Mouse (Mus musculus): ENCODE data around the gene Kcnh7.

Gene Kcnh7

DNA sequence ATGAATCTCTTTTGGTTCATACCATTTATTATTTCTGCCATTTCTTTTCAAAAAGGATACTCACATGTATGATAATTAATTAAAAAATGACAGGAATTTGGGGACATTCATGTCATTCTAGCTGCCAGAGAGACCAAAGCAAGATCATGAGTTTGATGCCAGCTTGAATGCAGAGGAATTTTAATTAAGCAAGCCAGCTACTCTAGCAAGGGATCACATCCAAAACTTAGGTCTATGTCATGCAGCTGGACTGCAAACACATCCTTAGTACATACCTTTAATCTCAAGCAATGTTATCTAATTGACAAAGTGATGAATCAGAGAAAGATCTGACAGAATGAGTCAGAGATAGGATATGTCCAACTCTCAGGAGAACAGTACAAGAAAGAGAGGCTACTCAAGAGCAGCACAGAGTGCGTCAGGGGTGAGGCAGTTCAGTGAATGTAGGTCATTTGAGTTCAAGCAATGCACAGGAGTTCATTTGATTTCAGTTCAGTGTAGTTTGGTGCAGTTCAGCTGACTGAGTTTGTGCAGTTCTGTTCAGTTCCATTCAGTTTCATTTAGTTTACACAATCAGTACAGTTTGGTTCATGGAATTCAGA, 248.7 kb downstream of the Kcnh7 start:
- DNase-seq = no peak

DNA sequence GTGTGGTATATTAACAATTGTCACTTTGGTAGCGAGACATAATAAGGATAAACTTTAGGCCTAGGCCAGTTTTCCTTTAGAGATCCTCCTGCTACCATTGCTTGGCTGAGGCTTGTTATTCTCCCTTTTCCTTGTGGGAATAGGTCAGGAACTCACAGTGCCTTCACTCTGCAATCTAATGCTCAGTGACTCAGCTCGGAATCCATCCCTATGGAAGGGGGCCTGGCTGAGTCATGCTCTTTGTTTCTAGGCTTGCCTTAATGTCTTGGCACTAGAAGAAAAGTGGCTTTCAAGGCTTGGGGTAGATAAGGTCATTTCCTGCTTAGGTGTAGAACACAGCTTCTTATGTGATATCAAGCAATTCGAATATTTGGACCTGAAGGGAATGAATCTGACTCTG, 255.6 kb downstream of the Kcnh7 start:
- no peak for DNase-seq

DNA sequence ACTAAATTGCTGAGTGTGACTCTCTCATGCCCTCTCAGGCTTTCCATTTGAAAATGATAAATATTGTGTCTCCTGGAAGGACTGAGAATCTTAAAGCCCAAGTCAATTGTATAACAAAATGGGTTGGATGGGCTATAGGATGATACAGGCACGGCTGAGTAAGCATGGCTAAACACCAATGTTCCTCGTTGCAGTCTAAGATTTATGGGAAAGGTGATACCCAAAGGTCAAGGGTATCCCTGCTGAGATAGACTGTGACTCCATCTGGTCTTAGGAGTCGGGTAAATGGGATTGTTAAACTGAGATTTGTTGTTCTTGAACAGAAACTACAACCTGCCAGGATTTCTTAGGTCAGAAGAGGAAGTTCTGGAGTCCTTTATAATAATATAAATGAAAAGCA, 256.0 kb downstream of the Kcnh7 start:
- DNase-seq = no peak

DNA sequence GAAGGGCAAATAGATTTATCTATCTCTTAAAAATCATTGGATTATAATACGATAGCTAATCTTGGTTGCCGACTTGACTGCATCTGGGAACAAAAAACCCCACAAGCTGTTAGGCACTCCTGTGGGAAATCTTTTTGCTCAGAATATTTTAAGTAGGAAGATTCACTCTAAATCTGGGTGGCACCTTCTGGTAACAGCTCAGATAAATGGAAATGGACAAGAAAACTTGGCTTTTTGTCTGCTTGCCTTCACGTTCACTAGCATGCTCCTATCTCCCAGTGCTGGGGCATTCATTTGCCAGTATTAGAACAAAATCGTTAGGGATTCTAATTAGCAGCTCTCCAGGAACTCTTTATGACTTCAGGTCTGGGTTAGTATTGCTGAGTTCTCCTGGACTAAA, 260.3 kb downstream of the Kcnh7 start:
- no peak for DNase-seq

DNA sequence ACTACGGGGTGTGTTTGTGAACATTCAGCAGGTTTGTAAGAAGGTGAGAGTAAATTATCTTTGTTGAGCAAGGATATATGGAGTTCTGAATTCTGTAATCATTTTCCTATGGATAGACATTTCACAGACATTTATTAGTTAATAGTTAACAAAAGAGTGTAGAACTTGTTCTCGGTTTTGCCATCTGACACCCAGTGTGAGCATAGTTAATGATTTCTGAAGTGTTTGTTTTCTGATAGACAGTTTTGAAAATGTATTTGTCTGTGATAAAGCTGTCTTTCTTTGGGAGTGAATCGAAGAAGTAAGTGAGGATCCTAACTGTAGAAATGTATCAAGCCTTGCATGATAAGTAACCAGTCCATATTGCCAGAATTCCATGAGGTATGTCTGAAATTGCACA, 276.4 kb downstream of the Kcnh7 start:
- no peak for DNase-seq

DNA sequence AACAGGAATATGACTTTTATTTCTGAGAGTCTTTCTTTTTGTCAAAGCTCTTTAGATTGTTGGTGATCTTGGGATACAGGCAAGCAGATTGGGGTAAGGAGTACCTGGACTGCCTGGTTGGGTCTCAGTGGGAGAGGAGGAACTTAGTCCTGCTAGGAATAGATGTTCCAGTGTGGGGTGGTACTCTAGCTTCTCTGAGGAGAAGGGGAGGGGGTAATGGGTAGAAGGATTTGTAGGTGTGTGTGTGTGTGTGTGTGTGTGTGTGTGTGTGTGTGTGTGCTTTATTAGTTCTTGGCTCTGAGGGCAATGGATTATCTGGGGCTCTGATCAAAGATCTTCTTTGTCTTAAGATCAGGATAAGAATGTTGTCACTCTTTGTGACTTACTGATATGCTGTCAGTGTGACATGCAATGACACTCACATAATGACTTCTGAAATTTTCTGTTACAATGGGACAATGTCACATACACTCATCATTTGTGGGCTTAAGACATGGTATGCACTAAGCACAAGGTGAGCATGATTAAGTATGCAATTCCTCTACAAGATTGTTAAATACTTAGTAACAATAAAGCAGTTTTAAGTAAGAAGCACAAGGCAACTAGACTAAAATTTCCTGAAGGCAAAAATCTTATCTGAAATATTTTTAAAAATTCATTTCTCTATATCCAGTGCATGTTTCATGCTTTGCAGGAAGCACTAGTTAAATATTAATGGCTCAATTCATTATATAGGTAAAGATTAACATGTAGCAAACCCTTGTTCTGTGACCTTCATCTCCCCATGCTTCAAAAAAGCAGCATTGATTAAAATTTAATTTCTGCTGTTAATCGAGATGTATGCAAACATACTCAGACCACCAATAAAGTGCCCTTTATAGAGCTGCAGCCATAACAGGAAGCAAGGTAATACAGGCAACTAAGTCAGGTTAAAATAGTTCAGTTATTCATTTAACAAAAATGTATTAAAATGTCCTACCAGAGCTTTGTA, 281.4 kb downstream of the Kcnh7 start:
- DNase-seq = no peak

DNA sequence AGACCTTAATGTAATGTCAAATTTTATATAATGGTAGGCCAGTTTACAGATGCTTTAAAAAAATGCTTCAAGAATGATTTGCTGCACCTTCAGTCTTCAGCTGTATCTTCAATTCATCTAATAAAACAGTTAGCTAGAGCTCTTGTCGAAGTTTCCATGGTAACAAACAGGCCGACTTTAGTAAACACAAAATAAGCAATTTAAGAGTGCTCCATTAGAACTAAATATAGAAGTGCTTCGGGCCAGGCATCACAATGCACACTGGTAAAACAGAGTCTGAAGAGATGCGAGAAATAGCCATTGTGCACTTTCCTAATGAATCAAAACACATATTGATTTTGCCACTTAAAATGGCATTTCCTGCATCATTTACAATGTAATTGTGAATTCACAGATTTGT, 305.3 kb downstream of the Kcnh7 start:
- DNase-seq = no peak

DNA sequence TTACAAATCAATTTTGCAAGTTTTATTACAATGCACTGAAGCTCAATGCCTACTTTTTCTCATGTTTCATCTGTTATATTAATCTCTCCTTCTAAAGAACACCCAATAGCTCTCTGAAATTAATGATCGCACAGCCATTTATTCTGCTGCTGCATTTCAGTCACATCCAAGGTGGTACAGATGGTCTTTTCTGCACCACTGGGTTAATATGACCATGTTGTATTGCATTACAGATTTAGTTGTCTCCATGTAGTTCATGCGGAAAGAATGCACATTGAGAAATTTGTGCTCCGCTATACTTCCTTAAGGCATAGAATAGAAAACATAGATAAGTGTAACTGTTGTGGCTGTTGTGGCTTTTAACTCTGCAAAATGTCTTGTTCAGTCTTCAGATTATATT, 328.7 kb downstream of the Kcnh7 start:
- DNase-seq = no peak

DNA sequence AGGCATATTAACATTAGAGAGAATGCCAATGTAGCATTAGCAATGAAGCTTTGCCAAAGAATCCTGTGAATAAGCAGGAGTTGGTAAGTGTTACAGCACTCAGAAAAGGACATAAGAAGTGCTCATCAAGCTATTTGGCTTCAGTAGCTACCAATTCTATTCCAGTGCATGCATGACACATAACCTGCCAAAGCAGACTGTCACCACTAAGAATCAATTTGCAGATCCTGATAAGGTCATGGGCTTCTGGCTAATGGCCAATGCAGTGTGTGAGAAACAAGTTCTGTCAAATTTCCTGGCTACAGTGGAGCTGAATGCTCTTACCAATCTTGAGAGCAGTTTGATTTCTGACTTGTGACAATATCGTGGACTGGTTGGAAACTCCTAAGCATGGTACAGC, 341.5 kb downstream of the Kcnh7 start:
- DNase-seq = no peak

DNA sequence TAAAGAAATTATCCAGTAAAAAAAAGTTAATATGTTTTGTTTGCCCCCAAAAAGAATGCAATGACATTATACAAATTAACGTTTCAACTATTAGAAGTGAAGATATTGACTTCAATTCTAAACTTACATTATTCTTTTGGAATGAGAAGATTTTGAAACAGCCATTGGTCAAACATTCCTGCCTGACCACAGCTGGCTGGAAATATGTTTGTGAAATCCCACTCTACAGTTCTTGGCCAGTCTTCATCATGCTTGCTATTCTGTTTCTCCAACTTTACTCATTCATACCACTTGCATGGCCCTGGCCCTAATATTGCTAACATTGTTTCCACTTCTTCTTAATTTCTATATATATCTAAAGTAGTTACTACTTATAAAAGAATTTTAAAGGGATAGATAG, 349.8 kb downstream of the Kcnh7 start:
- DNase-seq = no peak

DNA sequence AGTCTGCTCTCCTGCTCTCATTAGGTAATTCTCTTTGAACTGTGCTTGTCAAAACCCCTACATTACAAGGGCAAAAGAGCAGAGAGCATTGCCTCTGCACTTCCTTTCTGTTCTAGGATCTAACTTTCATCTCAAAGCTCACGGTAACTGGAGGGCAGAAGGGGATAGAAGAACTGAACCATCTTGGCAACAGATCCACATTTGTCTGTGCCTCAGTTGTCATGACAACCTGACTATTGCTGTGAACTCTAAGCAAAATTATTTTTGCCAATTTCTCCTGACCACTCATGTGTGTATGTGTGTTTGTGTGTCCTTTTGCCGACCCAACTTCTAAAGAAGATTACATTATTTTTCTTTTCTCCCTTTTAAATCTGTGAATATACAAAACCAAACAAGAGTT, 364.9 kb downstream of the Kcnh7 start:
- no peak for DNase-seq

DNA sequence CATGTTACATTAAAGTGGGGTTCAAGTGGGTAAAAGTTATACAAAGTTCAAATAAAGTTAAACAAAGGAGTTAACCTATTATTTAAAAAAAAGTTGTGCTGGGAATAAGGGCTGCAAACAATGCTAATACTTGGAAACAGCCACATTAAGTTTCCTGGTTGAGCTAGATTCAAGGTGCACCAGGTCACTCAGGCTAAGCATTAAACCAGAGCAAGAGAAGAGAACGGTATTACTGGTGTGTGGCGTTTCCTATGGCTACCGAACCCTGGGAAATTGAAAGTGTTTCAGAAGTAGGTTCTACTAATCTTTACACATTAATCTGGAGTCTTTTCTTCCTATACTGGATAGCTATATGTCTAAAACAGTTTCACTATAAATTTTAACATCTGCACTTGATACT, 368.1 kb downstream of the Kcnh7 start:
- no peak for DNase-seq

DNA sequence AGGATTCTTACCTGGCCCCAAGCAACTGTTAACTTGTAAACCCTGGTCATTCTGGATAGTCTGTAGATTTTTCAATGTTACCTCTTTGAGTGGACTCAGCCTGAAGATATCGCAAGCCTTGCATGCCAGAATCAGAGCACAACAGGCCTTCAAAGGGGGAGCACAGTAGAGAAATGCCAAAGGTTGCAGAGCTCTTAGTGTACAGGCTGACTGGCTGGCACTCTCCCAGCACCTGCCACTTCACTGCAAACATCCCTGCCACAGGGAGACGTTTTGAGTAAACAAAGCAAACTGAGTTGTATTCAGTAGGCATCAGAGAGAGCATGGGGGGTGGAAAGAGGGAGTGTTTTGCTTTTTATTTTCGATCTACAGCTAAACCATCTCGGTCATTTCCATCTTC, 375.3 kb downstream of the Kcnh7 start:
- no peak for DNase-seq

DNA sequence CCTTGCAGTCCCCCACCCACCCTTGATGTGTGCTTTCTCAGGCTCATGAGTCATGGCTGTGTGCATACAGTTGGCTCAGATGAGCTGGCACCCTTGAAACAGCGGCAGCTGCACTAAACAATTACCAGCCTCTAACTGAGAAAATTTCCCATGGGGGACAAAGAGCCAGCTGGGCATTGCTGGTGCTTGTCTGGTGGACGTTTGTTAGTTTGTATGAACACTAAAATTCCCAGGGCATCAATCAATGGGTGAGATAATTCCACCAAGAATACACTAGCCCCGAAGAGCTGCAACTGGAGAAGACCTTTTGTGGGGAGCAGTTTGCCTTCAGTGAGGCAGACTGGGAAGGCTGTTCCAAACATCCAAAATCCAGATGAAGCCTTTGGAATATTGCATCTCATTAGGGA, 376.6 kb downstream of the Kcnh7 start:
- no peak for DNase-seq

DNA sequence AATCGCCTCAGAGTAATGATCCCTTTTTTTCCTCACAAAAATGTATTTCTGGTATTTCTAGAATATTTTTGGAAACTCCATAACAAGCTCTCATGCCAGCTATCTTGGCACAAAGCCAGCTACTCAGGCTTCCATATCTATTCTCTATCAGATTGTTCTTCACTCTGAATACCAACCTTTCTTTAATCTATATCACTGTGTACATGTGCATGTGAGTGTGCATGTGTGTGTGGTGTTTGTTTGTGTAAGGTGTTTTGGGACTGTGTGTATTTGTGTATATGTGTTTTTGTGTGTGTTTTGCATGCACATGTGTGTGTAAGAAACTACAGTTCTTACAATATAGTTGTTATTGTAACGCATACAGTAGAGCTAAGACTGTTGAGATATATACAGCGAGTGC, 377.2 kb downstream of the Kcnh7 start:
- no peak for DNase-seq

DNA sequence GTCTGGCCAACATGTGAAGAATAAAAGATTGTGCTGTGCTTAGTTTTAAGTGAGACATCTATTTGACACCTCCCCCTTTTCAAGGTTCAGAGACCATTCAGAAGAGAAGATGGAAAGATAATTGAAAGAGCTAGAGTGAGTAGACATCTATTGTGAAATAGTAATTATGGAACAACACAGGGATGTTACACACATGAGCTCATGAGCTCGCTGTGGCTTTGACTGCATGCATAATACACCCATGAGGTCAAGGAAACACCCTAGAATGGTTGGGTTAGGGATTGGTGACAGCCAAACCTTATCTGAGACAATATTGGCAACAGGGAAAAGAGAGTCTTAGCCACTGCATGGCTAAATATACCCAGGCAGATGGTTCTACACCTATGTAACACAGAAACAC, 380.1 kb downstream of the Kcnh7 start:
- no peak for DNase-seq

DNA sequence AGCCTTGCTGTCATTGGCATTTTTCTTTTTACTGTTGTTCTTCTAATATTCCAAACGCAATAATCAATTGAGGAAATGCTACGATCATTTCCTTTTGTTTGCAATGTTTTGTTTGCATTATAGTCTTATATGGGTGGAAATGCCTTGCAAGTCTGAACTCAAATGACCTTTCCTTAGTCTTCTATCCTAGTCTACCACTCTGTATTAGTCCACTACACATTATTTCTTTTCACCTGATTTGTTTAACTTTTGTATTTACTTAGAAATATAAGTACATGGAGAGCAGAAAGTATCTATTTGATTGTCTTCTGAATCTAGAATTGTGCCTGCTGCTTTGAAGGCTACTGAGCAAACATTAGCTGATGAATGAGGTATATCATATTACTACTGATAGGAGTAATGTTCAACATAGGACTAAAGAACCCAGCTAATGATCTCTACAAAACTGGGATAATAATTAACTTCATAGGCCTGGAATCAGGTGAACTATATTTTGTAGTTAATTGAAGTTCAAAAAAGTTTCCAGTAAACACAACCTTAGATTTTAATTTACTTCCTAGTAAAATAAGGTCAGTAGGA, 399.5 kb downstream of the Kcnh7 start:
- DNase-seq = no peak

DNA sequence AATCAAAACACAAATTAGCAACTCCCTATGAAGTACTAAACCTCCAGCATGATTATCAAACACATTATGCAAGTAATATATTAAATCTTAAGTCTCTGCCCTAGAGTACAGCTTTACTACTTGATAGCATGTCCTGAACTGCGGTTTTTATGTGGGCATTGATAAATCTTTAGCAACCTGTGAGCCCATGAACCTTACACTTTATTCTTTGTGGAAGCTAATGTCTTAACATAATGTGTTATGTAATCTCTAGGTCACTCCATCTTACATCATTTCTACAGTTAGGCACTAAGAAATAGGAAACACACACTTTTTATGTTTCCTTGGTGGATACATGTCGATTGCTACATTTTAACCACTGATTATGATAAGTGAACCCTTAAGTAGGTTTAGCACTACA, 437.8 kb downstream of the Kcnh7 start:
- DNase-seq = no peak

DNA sequence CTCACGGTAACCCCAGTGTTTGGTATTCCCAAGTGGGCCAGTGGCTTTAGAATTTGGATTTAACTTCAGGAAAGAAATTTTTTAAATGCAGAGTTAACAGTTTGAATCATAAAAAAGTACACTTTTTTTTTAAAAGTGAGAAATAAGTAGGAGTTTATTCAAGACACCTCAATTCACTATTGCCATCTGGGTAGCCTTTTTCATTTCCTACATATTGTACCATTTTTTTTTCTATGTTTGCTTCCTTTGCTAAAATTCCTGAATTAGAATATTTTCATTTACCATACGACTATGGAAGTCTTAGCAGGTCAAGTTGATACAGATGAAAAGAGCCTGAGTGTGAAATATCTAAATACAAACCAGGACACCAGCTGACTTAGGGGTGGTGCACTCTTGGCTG, 441.0 kb downstream of the Kcnh7 start:
- DNase-seq = no peak

DNA sequence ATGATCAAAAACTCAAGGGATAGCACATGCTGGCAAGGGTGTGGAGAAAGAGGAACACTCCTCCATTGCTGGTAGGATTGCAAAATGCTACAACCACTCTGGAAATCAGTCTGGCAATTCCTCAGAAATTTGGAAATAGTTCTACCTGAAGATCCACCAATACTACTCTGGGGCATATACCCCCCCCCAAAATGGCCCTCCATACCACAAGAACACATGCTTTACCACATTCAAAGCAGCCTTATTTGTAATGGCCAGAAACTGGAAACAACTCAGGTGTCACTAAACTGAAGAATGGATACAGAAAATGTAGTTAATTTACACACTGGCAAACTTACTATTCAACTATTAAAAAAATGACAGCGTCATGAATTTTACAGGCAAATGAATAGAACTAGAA, 453.4 kb downstream of the Kcnh7 start:
- no peak for DNase-seq

DNA sequence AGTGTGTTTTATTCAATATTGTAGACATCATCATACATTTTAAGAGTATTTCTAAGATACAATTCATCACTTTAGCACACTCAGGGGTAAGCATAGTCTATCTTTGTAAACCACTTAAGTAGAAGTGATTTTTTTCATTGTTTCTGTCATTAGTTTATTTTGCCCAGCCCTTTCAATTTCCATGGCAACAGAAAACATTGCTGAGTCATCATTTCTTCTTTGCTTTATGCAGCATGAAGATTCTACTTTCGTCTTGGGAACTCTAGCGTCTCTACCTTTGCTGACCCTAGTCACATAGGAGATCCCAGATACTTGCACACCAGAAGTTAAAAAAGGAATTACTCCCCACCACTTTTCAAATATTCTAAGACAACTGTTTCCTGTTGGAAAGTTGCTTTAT, 456.4 kb downstream of the Kcnh7 start:
- no peak for DNase-seq

DNA sequence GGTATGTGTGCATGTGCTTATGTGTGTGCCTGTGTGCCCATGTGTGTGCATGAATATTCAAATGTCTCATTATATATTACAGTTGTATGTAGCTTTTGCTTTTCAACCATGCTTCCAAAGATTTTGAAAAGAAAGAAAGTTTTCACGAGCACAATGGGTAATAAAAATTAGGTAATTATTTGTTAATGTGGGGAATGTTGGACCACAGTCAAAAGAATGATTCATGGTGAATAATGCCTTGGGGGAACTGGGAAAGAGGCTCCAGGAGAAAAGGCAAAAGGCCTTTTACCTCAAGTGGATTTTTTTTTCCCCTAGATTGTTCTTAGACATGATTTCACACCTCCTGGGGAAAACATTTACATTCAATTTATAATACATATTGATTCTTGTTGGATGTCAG, 458.1 kb downstream of the Kcnh7 start:
- DNase-seq = no peak

DNA sequence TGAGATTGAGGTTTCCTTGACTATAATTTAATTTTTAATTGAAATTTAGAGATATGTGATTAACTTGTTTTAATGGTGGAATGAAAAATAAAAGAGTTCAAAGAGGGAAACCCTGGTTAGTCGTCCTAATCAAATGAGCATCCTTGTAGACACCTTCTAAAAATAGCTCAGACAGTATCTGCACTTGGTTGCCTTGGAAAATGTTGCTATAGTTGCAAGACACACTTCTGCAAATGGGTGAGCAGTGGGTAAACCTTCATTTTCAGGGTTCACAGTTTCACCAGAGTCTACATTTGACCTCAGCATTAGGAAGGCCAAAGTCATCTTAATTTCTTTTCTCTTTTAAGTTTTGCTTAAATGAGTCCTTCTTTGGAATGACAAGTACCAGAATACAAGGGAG, 465.7 kb downstream of the Kcnh7 start:
- no peak for DNase-seq

DNA sequence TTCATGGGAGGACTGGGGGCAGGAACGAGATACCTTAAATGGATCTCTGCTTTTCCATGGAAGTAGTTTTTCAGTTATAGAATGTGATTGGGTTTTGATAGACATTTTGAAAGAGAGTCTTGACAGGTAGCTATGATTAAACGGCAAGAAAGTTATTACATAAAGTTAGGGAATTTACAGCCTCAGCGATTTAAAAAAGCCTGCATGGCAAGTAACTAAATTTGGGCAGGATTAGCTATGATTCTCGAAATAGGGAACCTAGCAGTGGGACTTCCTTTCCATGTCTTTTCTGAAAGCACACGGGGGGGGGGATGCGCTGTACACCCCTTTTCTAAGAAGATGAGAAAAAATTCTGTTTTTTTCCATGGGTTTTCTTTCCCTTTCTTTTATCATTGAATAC, 466.8 kb downstream of the Kcnh7 start:
- DNase-seq = no peak

All from lung, postnatal 14 days (tissue).